Mouse (Mus musculus) lung, adult 2 months (tissue): ENCODE data around the gene Gdf3. TPM values are rescaled to one million over a fixed set of nuclear protein-coding genes. Genes with fewer than 3 reads are reported as not detected.
"Not testable (repeated sequence)": the region's sequence is repeated elsewhere in the genome, so short reads cannot be mapped to it uniquely, and the experiment has no call there.

Experiments used
- DNase-seq: peaks from one replicate; pipeline ENCODE4 v3.0.0; 2022
- H3K4me1 ChIP-seq: fragments of 200-500 bp; 2 replicates; pipeline ENCODE4 v1.6.1; 2011; ENCODE audit warnings: low read length; ENCODE audit not compliant: control insufficient read depth, insufficient read depth
- H3K4me3 ChIP-seq: fragments of 200-500 bp; replicated peaks from 2 replicates; pipeline ENCODE3; 2011; ENCODE audit warnings: low read depth, mild to moderate bottlenecking, control low read depth, low read length; ENCODE audit errors: extremely low read depth
- CTCF ChIP-seq: fragments of 200-500 bp; IDR thresholded peaks from 2 replicates; pipeline ENCODE4 v1.5.1; 2011; ENCODE audit warnings: mild to moderate bottlenecking, low read length, control low read depth; ENCODE audit not compliant: insufficient read depth
- POLR2A ChIP-seq: fragments of 200-500 bp; IDR thresholded peaks from 2 replicates; pipeline ENCODE4 v1.6.1; 2011; ENCODE audit warnings: low read depth, mild to moderate bottlenecking, control low read depth, low read length, borderline replicate concordance; ENCODE audit errors: extremely low read depth
- WGBS: fragments of 180-500 bp; shearing (Covaris S2); methylation state at CpG from one replicate; pipeline ENCODE4 v1.1.7; 2018; 5-methylcytosine and 5-hydroxymethylcytosine counted together
- polyA plus RNA-seq: library from polyadenylated mRNA; depleted of rRNA; stranded (reverse); fragments of >200 nt; gene quantifications from 2 replicates; pipeline ENCODE4 v1.2.3, GENCODE M21; 2012

Gene Gdf3
- polyA plus RNA-seq, 1 experiment, result not detected

- WGBS, result 71% methylated on average over 7 of the region's 7 CpGs
- no peak for DNase-seq
- Histone ChIP-seq H3K4me1 (no peaks in the 10 kb centered on the region; the same call in 1 of the 2 replicates), H3K4me3 (no peak overlapping the region)
- TF ChIP-seq CTCF (no peak), POLR2A (no peak)
These were observed 9.7 kb downstream of the Gdf3 start for GRCm38 (mm10) chr6:122600066-122600646.

DNA sequence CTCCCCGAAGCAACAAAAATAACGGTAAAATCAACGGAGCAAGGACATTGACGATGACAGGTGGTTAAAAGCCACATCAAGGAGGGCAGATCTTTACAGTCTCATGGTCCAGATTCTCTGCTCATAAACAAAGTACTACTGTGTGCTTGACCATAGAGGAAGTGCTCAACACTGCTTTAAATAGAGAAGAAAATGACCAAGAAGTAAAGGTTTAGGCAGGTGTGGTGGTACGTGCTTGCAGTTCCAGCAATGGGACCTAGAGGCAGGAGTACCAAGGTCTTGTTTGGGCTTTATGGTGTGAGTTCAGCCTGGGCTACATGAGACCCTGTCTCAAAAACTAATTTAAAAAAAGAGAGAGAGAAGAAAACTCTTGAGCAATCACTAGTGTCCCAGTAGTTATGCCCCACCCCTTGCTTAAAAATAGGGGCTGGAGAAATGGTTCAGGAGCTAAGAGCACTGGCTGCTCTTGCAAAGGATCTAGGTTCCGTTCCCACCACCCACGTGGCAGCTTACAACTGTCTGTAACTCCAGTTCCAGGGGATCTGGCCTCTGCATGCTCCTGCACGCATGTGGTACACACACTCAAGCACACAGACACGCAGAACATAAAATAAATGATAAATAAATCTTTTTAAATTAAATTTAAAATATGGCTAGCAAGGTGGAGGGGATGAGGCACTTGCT is 10.7 kb downstream of the Gdf3 start:
- DNase-seq, result no peak
- 80% methylated on average over 9 of the region's 9 CpGs for WGBS
- H3K4me3 ChIP-seq, result no peak overlapping the region

DNA sequence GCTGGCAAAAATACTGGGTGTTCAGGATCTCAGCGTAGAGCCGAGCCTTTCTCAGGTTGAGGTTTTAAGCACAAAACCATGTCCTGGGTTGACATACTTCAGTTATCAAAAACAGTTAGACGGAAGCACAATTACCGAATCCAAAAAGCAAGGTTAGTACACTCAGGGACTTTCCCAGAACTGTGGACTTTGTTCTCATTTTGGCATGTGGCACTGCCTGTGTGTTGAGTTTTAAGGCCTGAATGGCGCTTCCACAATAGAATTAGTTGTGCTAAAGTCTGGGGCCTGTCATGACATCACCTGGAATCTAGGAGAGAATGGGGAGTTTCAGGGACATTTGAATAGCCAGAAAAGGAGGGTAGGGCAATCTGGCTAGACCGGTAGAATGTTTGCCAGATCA is 11.5 kb downstream of the Gdf3 start:
- no peak for DNase-seq
- no peak for TF ChIP-seq CTCF
- no peak for TF ChIP-seq POLR2A
- 64% methylated on average over 6 of the region's 6 CpGs for WGBS
- no peak overlapping the region for H3K4me3 ChIP-seq
- no peaks in the 10 kb centered on the region; the same call in 1 of the 2 replicates for H3K4me1 ChIP-seq

More for the DNA sequence above, 10.7 kb downstream of the Gdf3 start:
- no peaks in the 10 kb centered on the region; the same call in 1 of the 2 replicates for H3K4me1 ChIP-seq
- TF ChIP-seq CTCF, result no peak
- TF ChIP-seq POLR2A, result no peak

GRCm38 (mm10) chr6:122598014-122598413 is 11.9 kb downstream of the Gdf3 start:
- 78% methylated on average over 4 of the region's 4 CpGs for WGBS
- no peak for TF ChIP-seq POLR2A
- no peak for TF ChIP-seq CTCF
- H3K4me1 ChIP-seq, result no peaks in the 10 kb centered on the region; the same call in 1 of the 2 replicates
- no peak for DNase-seq
- no peak overlapping the region for H3K4me3 ChIP-seq

- DNase-seq, result no peak
- H3K4me3 ChIP-seq, result no peak overlapping the region
- WGBS, result 72% methylated on average over 7 of the region's 7 CpGs
- no peaks in the 10 kb centered on the region; the same call in 1 of the 2 replicates for H3K4me1 ChIP-seq
- TF ChIP-seq POLR2A (no peak), CTCF (no peak)
These were observed 13.3 kb downstream of the Gdf3 start for GRCm38 (mm10) chr6:122596608-122597007.

- no peak for DNase-seq
- peak; percentile 27; the same call in 1 of the 2 replicates for TF ChIP-seq CTCF
- no peak for TF ChIP-seq POLR2A
- WGBS, result 19% methylated on average over 7 of the region's 7 CpGs
- no peak overlapping the region for H3K4me3 ChIP-seq
- no peaks in the 10 kb centered on the region; the same call in 1 of the 2 replicates for H3K4me1 ChIP-seq
These were observed 14.2 kb downstream of the Gdf3 start for GRCm38 (mm10) chr6:122595637-122596036.

DNA sequence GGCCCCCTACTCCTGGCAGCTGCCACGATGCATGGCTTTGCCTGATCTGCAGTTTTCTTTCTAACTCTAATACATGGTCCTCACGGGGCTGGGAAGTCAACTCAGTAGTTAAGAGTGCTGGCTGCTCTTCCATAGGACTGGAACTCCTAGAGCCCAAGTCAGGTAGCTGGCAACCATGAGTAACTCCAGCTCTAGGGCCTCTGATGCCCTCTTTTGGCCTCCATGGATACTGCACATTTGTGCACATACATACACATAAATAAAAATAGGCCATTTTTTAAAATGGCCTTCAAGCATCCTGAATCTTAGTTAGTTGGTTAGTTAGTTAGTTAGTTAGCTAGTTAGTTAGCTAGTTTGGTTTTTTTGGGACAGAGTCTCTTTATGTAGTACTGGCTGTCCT is 17.0 kb downstream of the Gdf3 start:
- 81% methylated on average over 2 of the region's 2 CpGs for WGBS
- DNase-seq, result no peak
- TF ChIP-seq POLR2A (no peak), CTCF (no peak)
- no peaks in the 10 kb centered on the region for H3K4me1 ChIP-seq
- no peak overlapping the region for H3K4me3 ChIP-seq

- no peak for DNase-seq
These were observed 18.7 kb downstream of the Gdf3 start for GRCm38 (mm10) chr6:122591027-122591758.

DNA sequence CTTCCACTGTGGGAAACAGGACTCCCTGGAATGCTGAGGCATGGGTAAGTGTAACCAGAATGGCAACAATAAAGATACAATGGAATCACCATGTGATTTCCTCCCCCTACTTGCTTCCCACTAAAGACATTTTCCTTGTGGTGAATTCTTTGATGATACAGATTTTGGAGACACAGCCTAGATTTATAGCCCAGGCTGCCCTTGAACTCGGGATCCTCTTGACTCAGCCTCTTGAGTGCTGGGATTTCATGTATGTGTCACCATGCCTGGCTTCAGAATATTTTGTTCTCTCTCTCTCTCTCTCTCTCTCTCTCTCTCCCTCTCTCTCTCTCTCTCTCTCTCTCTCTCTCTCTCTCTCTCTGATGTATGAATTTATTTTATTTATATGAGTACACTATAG is 30.8 kb downstream of the Gdf3 start:
- WGBS, result 83% methylated on average over 1 of the region's 1 CpGs
- DNase-seq, result no peak
- Histone ChIP-seq H3K4me3 (no peak overlapping the region), H3K4me1 (no peaks in the 10 kb centered on the region)
- TF ChIP-seq POLR2A (no peak), CTCF (no peak)

More at GRCm38 (mm10) chr6:122591027-122591758, 18.7 kb downstream of the Gdf3 start:
- 77% methylated on average over 13 of the region's 13 CpGs for WGBS
- Histone ChIP-seq H3K4me3 (no peak overlapping the region), H3K4me1 (no peaks in the 10 kb centered on the region)
- no peak for TF ChIP-seq CTCF
- no peak for TF ChIP-seq POLR2A

- TF ChIP-seq POLR2A (no peak), CTCF (no peak)
- 88% methylated on average over 3 of the region's 3 CpGs for WGBS
These were observed 32.9 kb downstream of the Gdf3 start for GRCm38 (mm10) chr6:122577030-122577429.

DNA sequence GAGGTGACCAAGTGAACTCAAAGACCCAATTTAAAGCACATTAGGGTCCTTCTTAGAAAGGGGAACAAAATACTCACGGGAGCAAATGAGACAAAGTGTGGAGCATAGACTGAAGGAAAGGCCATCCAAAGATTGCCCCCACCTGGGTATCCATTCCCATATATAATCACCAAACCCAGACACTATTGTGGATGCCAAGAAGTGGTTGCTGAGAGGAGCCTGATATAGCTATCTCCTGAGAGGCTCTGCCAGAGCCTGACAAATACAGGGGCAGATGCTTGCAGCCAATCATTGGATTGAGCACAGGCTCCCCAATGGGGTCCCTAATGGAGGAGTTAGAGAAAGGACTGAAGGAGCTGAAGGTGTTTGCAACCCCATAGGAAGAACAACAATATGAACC is 34.9 kb downstream of the Gdf3 start:
- H3K4me1 ChIP-seq, H3K4me3 ChIP-seq, DNase-seq: not testable (repeated sequence)
- 87% methylated on average over 1 of the region's 1 CpGs for WGBS

More at GRCm38 (mm10) chr6:122577030-122577429, 32.9 kb downstream of the Gdf3 start:
- no peaks in the 10 kb centered on the region for H3K4me1 ChIP-seq
- no peak for DNase-seq
- H3K4me3 ChIP-seq, result no peak overlapping the region
